Mouse (Mus musculus) midbrain, postnatal 0 days (tissue): ENCODE results near the gene Ncbp1. TPM values are rescaled to one million over a fixed set of nuclear protein-coding genes. Genes with fewer than 3 reads are reported as not detected.

ENCODE experiments used
- ATAC-seq: fragments of 200-750 bp; cut with Nextera tagmentation; 2 replicates; pipeline ENCODE4 v1.8.0; 2017; ENCODE audit warnings: moderate number of reproducible peaks, mild to moderate bottlenecking, moderate TSS enrichment, moderate library complexity; ENCODE audit not compliant: low FRiP score
- DNase-seq: peaks from one replicate; pipeline ENCODE4 v3.0.0-alpha.2; 2015; ENCODE audit warnings: low spot score
- H3K27ac ChIP-seq: fragments of 300-500 bp; sonication (generic); 2 replicates; pipeline ENCODE4 v1.5.1; 2014; ENCODE audit warnings: low read depth, mild to moderate bottlenecking, low read length, mixed read lengths
- H3K27me3 ChIP-seq: fragments of 300-500 bp; sonication (generic); 2 replicates; pipeline ENCODE4 v1.6.1; 2014; ENCODE audit warnings: low read length, control low read depth, mixed read lengths; ENCODE audit not compliant: insufficient read depth
- H3K36me3 ChIP-seq: fragments of 300-500 bp; sonication (generic); 2 replicates; pipeline ENCODE4 v1.6.1; 2014; ENCODE audit warnings: low read length, control low read depth, mixed read lengths; ENCODE audit not compliant: insufficient read depth
- H3K4me1 ChIP-seq: fragments of 300-500 bp; sonication (generic); 2 replicates; pipeline ENCODE4 v1.6.1; 2014; ENCODE audit warnings: mild to moderate bottlenecking, control low read depth, antibody characterized with exemption, low read length, mixed read lengths; ENCODE audit not compliant: insufficient read depth
- H3K4me2 ChIP-seq: fragments of 300-500 bp; sonication (generic); 2 replicates; pipeline ENCODE4 v1.6.1; 2014; ENCODE audit warnings: low read depth, mild to moderate bottlenecking, low read length, mixed read lengths; ENCODE audit not compliant: poor library complexity, severe bottlenecking
- H3K4me3 ChIP-seq: fragments of 300-500 bp; sonication (generic); 2 replicates; pipeline ENCODE4 v1.5.1; 2014; ENCODE audit warnings: low read depth, mild to moderate bottlenecking, low read length, moderate library complexity
- H3K9ac ChIP-seq: fragments of 300-500 bp; sonication (generic); replicated peaks from 2 replicates; pipeline ENCODE4 v1.6.1; 2014; ENCODE audit warnings: mild to moderate bottlenecking, low read length, moderate library complexity, mixed read lengths; ENCODE audit not compliant: poor library complexity, severe bottlenecking
- H3K9me3 ChIP-seq: fragments of 300-500 bp; sonication (generic); 2 replicates; pipeline ENCODE4 v1.6.1; 2016; ENCODE audit warnings: low read length, control low read depth
- CTCF ChIP-seq: IDR thresholded peaks from 2 replicates; pipeline ENCODE4 v1.5.1; 2016; ENCODE audit warnings: antibody characterized with exemption, mild to moderate bottlenecking
- WGBS: fragments of 180-500 bp; shearing (Covaris S2); extraction: QIAGEN DNeasy Blood & Tissue Kit; methylation state at CpG from one replicate; pipeline ENCODE4 v1.1.7; 2014; 5-methylcytosine and 5-hydroxymethylcytosine counted together
- polyA plus RNA-seq: library from polyadenylated mRNA; unstranded; fragments of >200 nt; fragmentation: Nextera tagmentation; extraction: Ambion mirVana; gene quantifications from 2 replicates; pipeline ENCODE4 v1.2.1, GENCODE M21; 2015
- total RNA-seq: library from RNA; depleted of rRNA; stranded (reverse); fragments of >200 nt; gene quantifications from 2 replicates; pipeline ENCODE4 v1.2.3, GENCODE M21; 2014

Gene Ncbp1
- total and polyA plus RNA-seq, 2 experiments from 2014 or later = 33.4 to 45.9 TPM

GRCm38 (mm10) chr4:46096546-46096945 lies 41.9 kb upstream of the Ncbp1 start:
- WGBS = 93% methylated on average over 7 of the region's 7 CpGs
- no peak overlapping the region for H3K4me3 ChIP-seq
- H3K27me3 ChIP-seq = no peaks in the 10 kb centered on the region
- no peak overlapping the region for H3K9ac ChIP-seq
- ATAC-seq = no peak
- no peak overlapping the region for H3K4me2 ChIP-seq
- no peaks in the 10 kb centered on the region for H3K4me1 ChIP-seq
- H3K36me3 ChIP-seq = no peaks in the 10 kb centered on the region
- no peaks in the 10 kb centered on the region for H3K9me3 ChIP-seq
- H3K27ac ChIP-seq = no peak overlapping the region
- TF ChIP-seq CTCF = no peak
- DNase-seq = no peak

GRCm38 (mm10) chr4:46097591-46097990 lies 40.8 kb upstream of the Ncbp1 start:
- Histone ChIP-seq H3K36me3 (no peaks in the 10 kb centered on the region), H3K9ac (no peak overlapping the region), H3K4me2 (no peak overlapping the region), H3K27me3 (no peaks in the 10 kb centered on the region), H3K4me3 (no peak overlapping the region), H3K4me1 (no peaks in the 10 kb centered on the region), H3K9me3 (no peaks in the 10 kb centered on the region), H3K27ac (no peak overlapping the region)
- DNase-seq = no peak
- TF ChIP-seq CTCF = no peak
- 86% methylated on average over 2 of the region's 2 CpGs for WGBS
- ATAC-seq = no peak

GRCm38 (mm10) chr4:46099132-46099531 lies 39.3 kb upstream of the Ncbp1 start:
- Histone ChIP-seq H3K9me3 (no peaks in the 10 kb centered on the region), H3K4me1 (no peaks in the 10 kb centered on the region), H3K9ac (no peak overlapping the region), H3K36me3 (no peaks in the 10 kb centered on the region), H3K27ac (no peak overlapping the region), H3K27me3 (no peaks in the 10 kb centered on the region), H3K4me3 (no peak overlapping the region), H3K4me2 (no peak overlapping the region)
- 74% methylated on average over 9 of the region's 9 CpGs for WGBS
- ATAC-seq = no peak
- TF ChIP-seq CTCF = no peak
- DNase-seq = no peak

- Histone ChIP-seq H3K4me3 (no peak overlapping the region), H3K27ac (no peak overlapping the region), H3K36me3 (no peaks in the 10 kb centered on the region), H3K9ac (no peak overlapping the region), H3K9me3 (no peaks in the 10 kb centered on the region), H3K4me2 (no peak overlapping the region), H3K4me1 (no peaks in the 10 kb centered on the region), H3K27me3 (no peaks in the 10 kb centered on the region)
- DNase-seq (no peak), ATAC-seq (no peak)
- no peak for TF ChIP-seq CTCF
- 82% methylated on average over 7 of the region's 7 CpGs for WGBS
These were observed 37.9 kb upstream of the Ncbp1 start for GRCm38 (mm10) chr4:46100539-46100938.

- Histone ChIP-seq H3K9ac (no peak overlapping the region), H3K36me3 (no peaks in the 10 kb centered on the region), H3K4me3 (no peak overlapping the region), H3K4me1 (no peaks in the 10 kb centered on the region), H3K4me2 (no peak overlapping the region), H3K9me3 (no peaks in the 10 kb centered on the region), H3K27me3 (no peaks in the 10 kb centered on the region), H3K27ac (no peak overlapping the region)
- ATAC-seq (no peak), DNase-seq (no peak)
- WGBS = 44% methylated on average over 14 of the region's 14 CpGs
- TF ChIP-seq CTCF = no peak
These were observed 37.2 kb upstream of the Ncbp1 start for GRCm38 (mm10) chr4:46101211-46101711.

- no peak overlapping the region for H3K4me2 ChIP-seq
- no peak overlapping the region for H3K9ac ChIP-seq
- 93% methylated on average over 10 of the region's 10 CpGs for WGBS
- DNase-seq = no peak
- TF ChIP-seq CTCF = no peak
- H3K4me3 ChIP-seq = no peak overlapping the region
- H3K27me3 ChIP-seq = no peaks in the 10 kb centered on the region
- no peaks in the 10 kb centered on the region for H3K36me3 ChIP-seq
- H3K9me3 ChIP-seq = no peaks in the 10 kb centered on the region
- H3K4me1 ChIP-seq = no peaks in the 10 kb centered on the region
- ATAC-seq = no peak
- H3K27ac ChIP-seq = no peak overlapping the region
These were observed 36.2 kb upstream of the Ncbp1 start for GRCm38 (mm10) chr4:46102078-46102769.
